Mouse (Mus musculus): ENCODE measurements at regions not wholly inside any gene's neighbourhood (a gene's known extent, or its start where the extent isn't known, plus 50 kb on each side); places are given as distances from the start of the nearest gene placed in this dataset.
A peak's percentile ranks its signal among the peaks of the same experiment; 100 is the strongest.

DNA sequence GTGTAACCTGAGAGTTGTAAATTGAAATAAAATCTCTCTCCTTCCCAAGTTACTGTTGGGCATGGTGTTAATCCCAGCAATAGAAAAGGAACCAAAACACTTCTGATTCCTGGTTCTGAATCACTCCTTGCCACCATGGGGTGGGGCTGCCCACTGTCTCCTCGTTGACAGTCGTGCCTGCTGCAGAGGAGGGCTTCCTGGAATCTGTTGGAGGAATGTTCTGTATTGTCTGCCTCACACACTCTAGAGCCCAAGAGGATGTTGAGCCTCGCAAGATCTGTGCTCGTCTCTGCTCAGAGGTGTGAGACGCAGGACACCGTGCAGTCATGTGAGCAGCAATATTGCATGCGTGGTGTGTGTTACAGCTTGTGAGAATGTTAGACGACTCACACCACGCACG, 246.4 kb upstream of the Kcnab2 start:
- Histone ChIP-seq H3K4me3 (ENCODE audit: control insufficient read depth in 1 of 2, insufficient read depth in 1 of 2, low read depth in 2 of 2, low read length in 2 of 2) (no peak overlapping the region), H3K4me1 (ENCODE audit: control insufficient read depth in 1 of 2, insufficient read depth in 2 of 2, low read length in 2 of 2) (peaks cover 3 to 10% of the 10 kb centered on the region in 2 experiments; a peak in 3 of 4 replicates), H3K9me3 (replicated peaks; ENCODE audit: insufficient read depth, low read length) (no peaks in the 10 kb centered on the region), H3K79me2 (ENCODE audit: control insufficient read depth, insufficient read depth, low read length, poor library complexity) (no peaks in the 10 kb centered on the region), H3K27ac (ENCODE audit: control insufficient read depth, low read depth, low read length) (no peak overlapping the region), H3K9ac (ENCODE audit: control insufficient read depth, low read depth, low read length, poor library complexity, severe bottlenecking) (no peak overlapping the region), H3K36me3 (ENCODE audit: control insufficient read depth in 1 of 2, insufficient read depth in 2 of 2, low read length in 2 of 2) (peaks cover 0 to 3% of the 10 kb centered on the region in 2 experiments; a peak in 1 of 4 replicates), H3K27me3 (ENCODE audit: control insufficient read depth in 1 of 2, insufficient read depth in 2 of 2, low read length in 2 of 2) (no peaks in the 10 kb centered on the region)
- no peak for DNase-seq (ENCODE audit: low read depth, low spot score)
- TF ChIP-seq NRF1 (IDR thresholded peaks at IDR 0.05; ENCODE audit: insufficient read depth, low read depth, low read length, poor library complexity, severe bottlenecking) (no peak), TCF12 (IDR thresholded peaks at IDR 0.05; ENCODE audit: low read depth, low read length) (no peak), TAL1 (IDR thresholded peaks at IDR 0.05; ENCODE audit: low read length) (no peak), CHD2 (IDR thresholded peaks at IDR 0.05; ENCODE audit: low read length) (no peak), BHLHE40 (IDR thresholded peaks at IDR 0.05; ENCODE audit: borderline replicate concordance, low read depth, low read length) (no peak), ZNF384 (IDR thresholded peaks at IDR 0.05; ENCODE audit: low read depth, low read length) (no peak), ZKSCAN1 (IDR thresholded peaks at IDR 0.05; ENCODE audit: low read depth, low read length) (no peak), ZMIZ1 (IDR thresholded peaks at IDR 0.05; ENCODE audit: low read depth, low read length) (no peak), UBTF (IDR thresholded peaks at IDR 0.05; ENCODE audit: borderline replicate concordance, insufficient read depth, low read depth, low read length) (no peak), MXI1 (IDR thresholded peaks at IDR 0.05; ENCODE audit: low read depth, low read length) (no peak), ELF1 (IDR thresholded peaks at IDR 0.05; ENCODE audit: low read depth, low read length) (no peak), USF2 (IDR thresholded peaks at IDR 0.05; ENCODE audit: borderline replicate concordance in 1 of 2, insufficient read depth in 1 of 2, low read depth in 1 of 2, low read length in 2 of 2) (no peak), SIN3A (IDR thresholded peaks at IDR 0.05; ENCODE audit: low read length) (no peak), CTCF (IDR thresholded peaks at IDR 0.05 in 2 of 3, conservative IDR thresholded peaks at IDR 0.05 in 1 of 3; ENCODE audit: control insufficient read depth in 1 of 3, insufficient read depth in 1 of 3, low read depth in 2 of 3, low read length in 3 of 3, poor library complexity in 1 of 3, severe bottlenecking in 1 of 3) (no peak), NELFE (IDR thresholded peaks at IDR 0.05; ENCODE audit: low read depth, low read length) (no peak), USF1 (IDR thresholded peaks at IDR 0.05; ENCODE audit: low read depth, low read length) (no peak), MYB (IDR thresholded peaks at IDR 0.05; ENCODE audit: low read depth, low read length) (no peak), MEF2A (IDR thresholded peaks at IDR 0.05; ENCODE audit: extremely low read depth, insufficient replicate concordance, low read depth, low read length, poor library complexity, severe bottlenecking) (no peak), GABPA (IDR thresholded peaks at IDR 0.05; ENCODE audit: low read depth, low read length) (no peak)

- Histone ChIP-seq H3K27ac (ENCODE audit: control insufficient read depth, low read depth, low read length) (peak overlapping the region; percentile 49), H3K9ac (ENCODE audit: control insufficient read depth, low read depth, low read length, poor library complexity, severe bottlenecking) (no peak overlapping the region), H3K9me3 (replicated peaks; ENCODE audit: insufficient read depth, low read length) (no peaks in the 10 kb centered on the region)
- TF ChIP-seq MAX (IDR thresholded peaks at IDR 0.05; ENCODE audit: low read length), result no peak
- peak; percentile 50; the same call in 1 of the 2 replicates for TF ChIP-seq SIN3A (IDR thresholded peaks at IDR 0.05; ENCODE audit: low read length)
- TF ChIP-seq ZMIZ1 (IDR thresholded peaks at IDR 0.05; ENCODE audit: low read depth, low read length), result no peak
- TF ChIP-seq MAFK (IDR thresholded peaks at IDR 0.05; ENCODE audit: borderline replicate concordance, low read depth, low read length), result no peak
- peak; percentile 84 for TF ChIP-seq GATA1 (IDR thresholded peaks at IDR 0.05; ENCODE audit: low read depth, low read length)
- TF ChIP-seq TBP (IDR thresholded peaks at IDR 0.05; ENCODE audit: low read depth, low read length), result no peak
- TF ChIP-seq E2F4 (IDR thresholded peaks at IDR 0.05; ENCODE audit: borderline replicate concordance, low read depth, low read length), result no peak
- TF ChIP-seq POLR2AphosphoS5 (IDR thresholded peaks at IDR 0.05; ENCODE audit: borderline replicate concordance, low read depth, low read length), result peak; percentile 70; the same call in 1 of the 2 replicates
- TF ChIP-seq ZKSCAN1 (IDR thresholded peaks at IDR 0.05; ENCODE audit: low read depth, low read length), result no peak
- TF ChIP-seq CHD1 (IDR thresholded peaks at IDR 0.05; ENCODE audit: low read depth, low read length), result no peak
- TF ChIP-seq ELF1 (IDR thresholded peaks at IDR 0.05; ENCODE audit: low read depth, low read length), result peak; percentile 60; the same call in 1 of the 2 replicates
- no peak for TF ChIP-seq HCFC1 (IDR thresholded peaks at IDR 0.05; ENCODE audit: low read depth, low read length)
- TF ChIP-seq BHLHE40 (IDR thresholded peaks at IDR 0.05; ENCODE audit: borderline replicate concordance, low read depth, low read length), result no peak
- peak; percentile 65 for TF ChIP-seq RCOR1 (IDR thresholded peaks at IDR 0.05; ENCODE audit: low read depth, low read length)
- peak; percentile 79 to 87 for TF ChIP-seq EP300 (IDR thresholded peaks at IDR 0.05; ENCODE audit: low read depth in 1 of 2, low read length in 2 of 2)
- TF ChIP-seq MAZ (IDR thresholded peaks at IDR 0.05; ENCODE audit: low read depth, low read length), result no peak
- peak; percentile 78 for TF ChIP-seq ETS1 (IDR thresholded peaks at IDR 0.05; ENCODE audit: low read depth, low read length)
Measured at GRCm38 (mm10) chr4:152720528-152720927, 242.9 kb upstream of the Kcnab2 start.

More at GRCm38 (mm10) chr4:152720528-152720927, 242.9 kb upstream of the Kcnab2 start:
- no peaks in the 10 kb centered on the region for H3K79me2 ChIP-seq (ENCODE audit: control insufficient read depth, insufficient read depth, low read length, poor library complexity)
- DNase-seq (ENCODE audit: low read depth, low spot score), result peak; percentile 60
- peaks cover 3 to 10% of the 10 kb centered on the region in 2 experiments; a peak in 3 of 4 replicates for H3K4me1 ChIP-seq (ENCODE audit: control insufficient read depth in 1 of 2, insufficient read depth in 2 of 2, low read length in 2 of 2)
- peaks cover 0 to 3% of the 10 kb centered on the region in 2 experiments; a peak in 1 of 4 replicates for H3K36me3 ChIP-seq (ENCODE audit: control insufficient read depth in 1 of 2, insufficient read depth in 2 of 2, low read length in 2 of 2)
- H3K27me3 ChIP-seq (ENCODE audit: control insufficient read depth in 1 of 2, insufficient read depth in 2 of 2, low read length in 2 of 2), result no peaks in the 10 kb centered on the region
- no peak overlapping the region for H3K4me3 ChIP-seq (ENCODE audit: control insufficient read depth in 1 of 2, insufficient read depth in 1 of 2, low read depth in 2 of 2, low read length in 2 of 2)
